Mouse (Mus musculus) adrenal gland, postnatal 10 days (tissue): ENCODE measurements around the gene Rab3ip. TPM values are rescaled to one million over a fixed set of nuclear protein-coding genes. Genes with fewer than 3 reads are reported as not detected.

Experiments used
- DNase-seq: peaks from one replicate; pipeline ENCODE4 v3.0.0; 2021; ENCODE audit warnings: mixed read lengths
- total RNA-seq, 2 experiments: library from RNA; stranded (reverse); gene quantifications; 2 replicates each; pipeline ENCODE4 v1.2.3; 2021

The Rab3ip gene
- total RNA-seq, 2 experiments from 2014 or later = 41.3 to 49.3 TPM

GRCm38 (mm10) chr10:116919368-116920317, 30.9 kb downstream of the Rab3ip start:
- DNase-seq = no peak

GRCm38 (mm10) chr10:116916581-116916980, 34.0 kb downstream of the Rab3ip start:
- DNase-seq = no peak

- no peak for DNase-seq
These were observed 35.3 kb downstream of the Rab3ip start for GRCm38 (mm10) chr10:116915286-116915685.

GRCm38 (mm10) chr10:116914586-116914985, 36.0 kb downstream of the Rab3ip start:
- DNase-seq = peak; percentile 81

- no peak for DNase-seq
These were observed 36.8 kb downstream of the Rab3ip start for GRCm38 (mm10) chr10:116913647-116914273.

GRCm38 (mm10) chr10:116912850-116913249, 37.7 kb downstream of the Rab3ip start:
- no peak for DNase-seq

- no peak for DNase-seq
These were observed 41.5 kb downstream of the Rab3ip start for GRCm38 (mm10) chr10:116908901-116909642.

GRCm38 (mm10) chr10:116906794-116907193, 43.8 kb downstream of the Rab3ip start:
- no peak for DNase-seq

- DNase-seq = no peak
These were observed 46.1 kb downstream of the Rab3ip start for GRCm38 (mm10) chr10:116904503-116904908.

GRCm38 (mm10) chr10:116896336-116897177, 54.0 kb downstream of the Rab3ip start, which contains the start of gene Myrfl:
Myrfl (minus strand) TSS chr10:116896919.
- DNase-seq = no peak

- DNase-seq = no peak
These were observed 55.3 kb downstream of the Rab3ip start for GRCm38 (mm10) chr10:116895108-116895833.

GRCm38 (mm10) chr10:116894540-116894939, 56.0 kb downstream of the Rab3ip start:
- DNase-seq = no peak

- DNase-seq = peak; percentile 39
These were observed 56.8 kb downstream of the Rab3ip start for GRCm38 (mm10) chr10:116893753-116894152.

- no peak for DNase-seq
These were observed 60.0 kb downstream of the Rab3ip start for GRCm38 (mm10) chr10:116890587-116890986.

GRCm38 (mm10) chr10:116884552-116884951, 66.0 kb downstream of the Rab3ip start:
- no peak for DNase-seq

- DNase-seq = no peak
These were observed 67.0 kb downstream of the Rab3ip start for GRCm38 (mm10) chr10:116883531-116883930.

GRCm38 (mm10) chr10:116877436-116877835, 73.1 kb downstream of the Rab3ip start:
- DNase-seq = no peak

- no peak for DNase-seq
These were observed 76.1 kb downstream of the Rab3ip start for GRCm38 (mm10) chr10:116874490-116874889.

- no peak for DNase-seq
These were observed 78.6 kb downstream of the Rab3ip start for GRCm38 (mm10) chr10:116872016-116872410.

GRCm38 (mm10) chr10:116871329-116872015, 79.1 kb downstream of the Rab3ip start:
- no peak for DNase-seq
